Mouse (Mus musculus) midbrain, embryonic 10.5 days (tissue): ENCODE results near the gene Cyp4f13. TPM values are rescaled to one million over a fixed set of nuclear protein-coding genes. Genes with fewer than 3 reads are reported as not detected.

Source experiments
- polyA plus RNA-seq: library from polyadenylated mRNA; unstranded; fragments of >200 nt; fragmentation: Nextera tagmentation; extraction: Ambion mirVana; gene quantifications from 2 replicates; pipeline ENCODE4 v1.2.1, GENCODE M21; 2016

Cyp4f13 gene
- polyA plus RNA-seq, 1 experiment from 2014 or later, result 1.6 TPM

Other genes with a start within 250 kb of the Cyp4f13 start
- 49.4 and 52.8 TPM in 2 replicates for gene Zfp871, start 159.1 kb downstream of the Cyp4f13 start, polyA plus RNA-seq
- gene Zfp811, start 137.5 kb downstream of the Cyp4f13 start, polyA plus RNA-seq, result 30.1 and 44.5 TPM in 2 replicates
- 12.1 and 12.8 TPM in 2 replicates for gene Zfp799, start 117.1 kb downstream of the Cyp4f13 start, polyA plus RNA-seq
- gene Zfp870, start 55.8 kb downstream of the Cyp4f13 start, polyA plus RNA-seq, result 7.9 and 8.9 TPM in 2 replicates
- gene Cyp4f14, start 30.1 kb downstream of the Cyp4f13 start, polyA plus RNA-seq, result not detected in 2 replicates
- gene Zfp472, start 18.4 kb upstream of the Cyp4f13 start, polyA plus RNA-seq, result 11.5 and 13.2 TPM in 2 replicates
- 15.3 and 16.9 TPM in 2 replicates for gene Zfp952, start 45.7 kb upstream of the Cyp4f13 start, polyA plus RNA-seq
- 16.8 and 18.5 TPM in 2 replicates for gene Zfp763, start 86.0 kb upstream of the Cyp4f13 start, polyA plus RNA-seq
- gene 4921501E09Rik, start 120.7 kb upstream of the Cyp4f13 start, polyA plus RNA-seq, result not detected in 2 replicates
- 6.6 and 8.1 TPM in 2 replicates for gene Zfp563, start 141.9 kb upstream of the Cyp4f13 start, polyA plus RNA-seq
- 0.06 TPM in 1 of 2 replicates, not detected in the other for gene Morc2b, start 192.3 kb upstream of the Cyp4f13 start, polyA plus RNA-seq
- not detected in 2 replicates for gene Olfr55, start 221.0 kb upstream of the Cyp4f13 start, polyA plus RNA-seq
- gene Olfr239, start 243.9 kb upstream of the Cyp4f13 start, polyA plus RNA-seq, result not detected in 2 replicates